Mouse (Mus musculus): ENCODE data around the gene 1700025F22Rik. TPM values are rescaled to one million over a fixed set of nuclear protein-coding genes. Genes with fewer than 3 reads are reported as not detected.
"Not testable (repeated sequence)": the region's sequence is repeated elsewhere in the genome, so short reads cannot be mapped to it uniquely, and the experiment has no call there.

1700025F22Rik gene
- polyA plus RNA-seq (2015; fragmentation: Nextera tagmentation; extraction: Ambion mirVana), result not detected in 2 replicates

- WGBS, result 35% methylated on average over 10 of the region's 10 CpGs
- Histone ChIP-seq H3K27ac (no peak within 1 kb of the TSS), H3K4me1 (replicated peaks) (no peaks in the 10 kb centered on the region), H3K27me3 (no peaks in the 10 kb centered on the region), H3K4me2 (no peak within 1 kb of the TSS), H3K4me3 (no peak within 1 kb of the TSS), H3K36me3 (no peaks in the 10 kb centered on the region), H3K9ac (no peak within 1 kb of the TSS), H3K9me3 (no peaks in the 10 kb centered on the region)
- no peak for ATAC-seq (ENCODE audit: low FRiP score)
Observed at GRCm38 (mm10) chr19:11165172-11165571, at the start of gene 1700025F22Rik. 1700025F22Rik (minus strand) TSS chr19:11165320.

GRCm38 (mm10) chr19:11196546-11196945, 31.4 kb upstream of the 1700025F22Rik start, which contains the start of gene Ms4a13:
Ms4a13 (minus strand) TSS chr19:11196737.
- no peak within 1 kb of the TSS for H3K4me3 ChIP-seq
- no peak within 1 kb of the TSS for H3K27ac ChIP-seq
- H3K9ac ChIP-seq, result no peak within 1 kb of the TSS
- 60% methylated on average over 12 of the region's 12 CpGs for WGBS
- H3K4me1 ChIP-seq (replicated peaks), result no peaks in the 10 kb centered on the region
- no peak within 1 kb of the TSS for H3K4me2 ChIP-seq
- no peak for ATAC-seq (ENCODE audit: low FRiP score)
- H3K9me3 ChIP-seq, result no peaks in the 10 kb centered on the region
- no peaks in the 10 kb centered on the region for H3K27me3 ChIP-seq
- no peaks in the 10 kb centered on the region for H3K36me3 ChIP-seq

- no peak overlapping the region for H3K4me2 ChIP-seq
- ATAC-seq (ENCODE audit: low FRiP score), result no peak
- 83% methylated on average over 1 of the region's 1 CpGs for WGBS
- H3K36me3 ChIP-seq, result no peaks in the 10 kb centered on the region
- H3K9ac ChIP-seq, result no peak overlapping the region
- H3K27me3 ChIP-seq, result no peaks in the 10 kb centered on the region
- H3K9me3 ChIP-seq, result no peaks in the 10 kb centered on the region
- H3K27ac ChIP-seq, result no peak overlapping the region
- H3K4me1 ChIP-seq (replicated peaks), result no peaks in the 10 kb centered on the region
- no peak overlapping the region for H3K4me3 ChIP-seq
Observed at GRCm38 (mm10) chr19:11192552-11192951, 27.4 kb upstream of the 1700025F22Rik start.

GRCm38 (mm10) chr19:11184121-11184520, 19.0 kb upstream of the 1700025F22Rik start:
- no peaks in the 10 kb centered on the region for H3K27me3 ChIP-seq
- no peaks in the 10 kb centered on the region for H3K9me3 ChIP-seq
- ATAC-seq (ENCODE audit: low FRiP score), result no peak
- H3K36me3 ChIP-seq, result no peaks in the 10 kb centered on the region
- H3K4me3 ChIP-seq, result no peak overlapping the region
- H3K4me2 ChIP-seq, result no peak overlapping the region
- 15% methylated on average over 5 of the region's 5 CpGs for WGBS
- no peak overlapping the region for H3K27ac ChIP-seq
- no peaks in the 10 kb centered on the region for H3K4me1 ChIP-seq (replicated peaks)
- H3K9ac ChIP-seq, result no peak overlapping the region

GRCm38 (mm10) chr19:11177464-11177863, 12.3 kb upstream of the 1700025F22Rik start:
- H3K4me1 ChIP-seq (replicated peaks), result no peaks in the 10 kb centered on the region
- peak; percentile 52; the same call in 1 of the 2 replicates for ATAC-seq (ENCODE audit: low FRiP score)
- no peak overlapping the region for H3K27ac ChIP-seq
- H3K27me3 ChIP-seq, result no peaks in the 10 kb centered on the region
- H3K4me3 ChIP-seq, result no peak overlapping the region
- H3K4me2 ChIP-seq, result no peak overlapping the region
- H3K9ac ChIP-seq, result no peak overlapping the region
- no peaks in the 10 kb centered on the region for H3K9me3 ChIP-seq
- H3K36me3 ChIP-seq, result no peaks in the 10 kb centered on the region
- 69% methylated on average over 2 of the region's 2 CpGs for WGBS

GRCm38 (mm10) chr19:11157890-11158289, 7.2 kb downstream of the 1700025F22Rik start:
- H3K9me3 ChIP-seq; ATAC-seq (ENCODE audit: low FRiP score); H3K36me3 ChIP-seq; H3K9ac ChIP-seq; H3K4me1 ChIP-seq (replicated peaks); H3K27ac ChIP-seq; H3K4me3 ChIP-seq; H3K27me3 ChIP-seq; H3K4me2 ChIP-seq: not testable (repeated sequence)
- WGBS, result 84% methylated on average over 6 of the region's 6 CpGs

- 75% methylated on average over 4 of the region's 4 CpGs for WGBS
- no peak overlapping the region for H3K9ac ChIP-seq
Observed at GRCm38 (mm10) chr19:11135336-11135735, 29.8 kb downstream of the 1700025F22Rik start.

GRCm38 (mm10) chr19:11134852-11135251, 30.3 kb downstream of the 1700025F22Rik start:
- Histone ChIP-seq H3K9me3 (no peaks in the 10 kb centered on the region), H3K27ac (no peak overlapping the region), H3K4me2 (no peak overlapping the region), H3K9ac (no peak overlapping the region), H3K4me1 (replicated peaks) (no peaks in the 10 kb centered on the region), H3K27me3 (no peaks in the 10 kb centered on the region), H3K36me3 (no peaks in the 10 kb centered on the region), H3K4me3 (no peak overlapping the region)
- no peak for ATAC-seq (ENCODE audit: low FRiP score)
- 89% methylated on average over 2 of the region's 2 CpGs for WGBS

More at GRCm38 (mm10) chr19:11135336-11135735, 29.8 kb downstream of the 1700025F22Rik start:
- H3K36me3 ChIP-seq, result no peaks in the 10 kb centered on the region
- no peaks in the 10 kb centered on the region for H3K9me3 ChIP-seq
- H3K4me2 ChIP-seq, result no peak overlapping the region
- H3K4me3 ChIP-seq, result no peak overlapping the region
- no peaks in the 10 kb centered on the region for H3K27me3 ChIP-seq
- no peaks in the 10 kb centered on the region for H3K4me1 ChIP-seq (replicated peaks)
- no peak for ATAC-seq (ENCODE audit: low FRiP score)
- H3K27ac ChIP-seq, result no peak overlapping the region

GRCm38 (mm10) chr19:11130776-11131175, 34.3 kb downstream of the 1700025F22Rik start, which contains the start of gene 1700017D01Rik:
1700017D01Rik (minus strand) TSS chr19:11130876.
- H3K4me2 ChIP-seq; H3K9ac ChIP-seq; H3K27me3 ChIP-seq; H3K36me3 ChIP-seq; ATAC-seq (ENCODE audit: low FRiP score); H3K4me3 ChIP-seq; H3K4me1 ChIP-seq (replicated peaks); H3K9me3 ChIP-seq; H3K27ac ChIP-seq: not testable (repeated sequence)
- 86% methylated on average over 8 of the region's 8 CpGs for WGBS

- Histone ChIP-seq H3K9me3 (peaks cover 7% of the 10 kb centered on the region), H3K4me2 (no peak overlapping the region), H3K9ac (no peak overlapping the region), H3K27me3 (no peaks in the 10 kb centered on the region), H3K36me3 (no peaks in the 10 kb centered on the region), H3K27ac (no peak overlapping the region), H3K4me3 (no peak overlapping the region), H3K4me1 (replicated peaks) (no peaks in the 10 kb centered on the region)
- ATAC-seq (ENCODE audit: low FRiP score), result no peak
- WGBS, result 94% methylated on average over 1 of the region's 1 CpGs
Observed at GRCm38 (mm10) chr19:11129702-11130101, 35.4 kb downstream of the 1700025F22Rik start.

- Histone ChIP-seq H3K4me3 (peak overlapping the region; percentile 37), H3K4me2 (peak overlapping the region; percentile 48)
- H3K9me3 ChIP-seq; H3K36me3 ChIP-seq; H3K4me1 ChIP-seq (replicated peaks); H3K9ac ChIP-seq; H3K27ac ChIP-seq; H3K27me3 ChIP-seq: not testable (repeated sequence)
- ATAC-seq (ENCODE audit: low FRiP score), result peak; percentile 98
- WGBS, result 1% methylated on average over 19 of the region's 38 CpGs
Observed at GRCm38 (mm10) chr19:11121016-11121420, 44.1 kb downstream of the 1700025F22Rik start.

GRCm38 (mm10) chr19:11119338-11119737, 45.8 kb downstream of the 1700025F22Rik start:
- no peak overlapping the region for H3K4me3 ChIP-seq
- H3K4me2 ChIP-seq, result no peak overlapping the region
- no peaks in the 10 kb centered on the region for H3K4me1 ChIP-seq (replicated peaks)
- no peak overlapping the region for H3K27ac ChIP-seq
- no peaks in the 10 kb centered on the region for H3K36me3 ChIP-seq
- H3K27me3 ChIP-seq, result no peaks in the 10 kb centered on the region
- ATAC-seq (ENCODE audit: low FRiP score), result no peak
- H3K9me3 ChIP-seq, result no peaks in the 10 kb centered on the region
- WGBS, result 90% methylated on average over 2 of the region's 2 CpGs
- H3K9ac ChIP-seq, result no peak overlapping the region

- Histone ChIP-seq H3K4me3 (no peak overlapping the region), H3K4me1 (replicated peaks) (no peaks in the 10 kb centered on the region), H3K27me3 (no peaks in the 10 kb centered on the region), H3K9me3 (no peaks in the 10 kb centered on the region), H3K27ac (no peak overlapping the region), H3K4me2 (no peak overlapping the region), H3K9ac (no peak overlapping the region), H3K36me3 (no peaks in the 10 kb centered on the region)
- WGBS, result 88% methylated on average over 3 of the region's 3 CpGs
- ATAC-seq (ENCODE audit: low FRiP score), result no peak
Observed at GRCm38 (mm10) chr19:11107746-11108145, 57.4 kb downstream of the 1700025F22Rik start.
